Mouse (Mus musculus): ENCODE measurements around the gene Kcnh7. TPM values are rescaled to one million over a fixed set of nuclear protein-coding genes. Genes with fewer than 3 reads are reported as not detected.

Kcnh7 gene
- 0.24 TPM for polyA plus RNA-seq (2014; fragmentation: Illumina TruSeq; extraction: RNeasy Lipid Tissue Mini Kit (QIAGEN cat#74804); ENCODE audit: low read depth, low replicate concordance)

DNA sequence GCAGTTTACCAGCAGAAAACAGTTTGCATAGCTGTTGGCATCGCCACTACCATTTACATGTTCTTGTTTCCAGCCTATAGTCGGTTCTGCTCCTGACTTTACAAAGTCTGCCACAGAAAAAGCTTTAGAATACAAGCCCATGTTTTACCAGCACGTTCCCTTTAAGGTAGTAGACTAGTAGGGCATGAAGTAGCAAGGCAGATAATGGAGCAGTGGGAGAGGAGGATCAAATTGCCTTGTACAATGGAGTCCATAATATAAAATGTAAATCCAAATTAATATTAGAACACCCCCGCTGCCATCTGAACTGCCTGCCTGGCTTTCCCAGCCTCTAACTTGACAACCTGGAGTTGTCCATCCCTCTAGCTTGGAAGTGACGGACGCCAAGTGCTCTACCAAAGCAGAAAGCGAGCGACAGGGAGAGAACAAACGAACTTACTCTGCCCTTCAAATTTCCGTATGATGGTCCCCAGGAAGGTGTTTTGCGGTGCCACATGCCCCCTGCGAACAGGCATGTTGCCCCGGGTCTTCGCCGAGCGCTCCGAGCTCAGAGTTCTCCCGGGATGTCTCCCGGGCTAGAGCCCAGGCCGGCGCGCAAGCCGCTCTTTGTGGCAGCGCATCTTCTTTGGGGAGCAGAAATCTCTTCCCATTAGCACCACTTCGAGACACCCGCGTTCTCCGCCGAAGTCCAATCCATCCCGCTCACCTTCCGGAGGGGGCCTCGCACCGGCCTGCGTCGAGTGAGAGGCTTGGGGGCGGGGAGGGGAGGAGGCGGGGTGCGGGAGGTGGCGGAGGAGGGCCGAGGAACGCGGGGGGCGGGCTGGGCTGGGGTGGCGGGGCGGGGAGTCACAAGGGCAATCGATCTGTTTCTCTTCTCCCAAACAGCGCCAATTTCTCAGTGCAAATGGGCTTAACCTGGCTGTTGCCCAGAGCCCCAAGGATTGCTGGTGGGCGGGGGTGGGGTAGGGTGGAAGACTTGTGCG lies at the start of gene Kcnh7:
Gene Kcnh7 (minus strand): TSS at position 725 of the 983 bp plus-strand sequence.

GRCm38 (mm10) chr2:62664135-62664670 lies 519.9 kb downstream of the Kcnh7 start, which contains the start of gene Gca:
Gene Gca, plus strand, starts transcription at chr2:62664285.

GRCm38 (mm10) chr2:62646014-62646645 lies 538.0 kb downstream of the Kcnh7 start, which contains the start of gene Ifih1:
Gene Ifih1, minus strand, starts transcription at chr2:62646255.

Measured in testis, adult 10 weeks (tissue).